Mouse (Mus musculus) hindbrain, embryonic 13.5 days (tissue): ENCODE data around the gene Atf5. TPM values are rescaled to one million over a fixed set of nuclear protein-coding genes. Genes with fewer than 3 reads are reported as not detected.
A peak's percentile ranks its signal among the peaks of the same experiment; 100 is the strongest.

Experiments
- ATAC-seq: fragments of 200-750 bp; cut with Nextera tagmentation; 2 replicates; pipeline ENCODE4 v1.8.0; 2017; ENCODE audit warnings: moderate TSS enrichment; ENCODE audit not compliant: low FRiP score
- H3K27ac ChIP-seq: fragments of 300-500 bp; sonication (generic); 2 replicates; pipeline ENCODE4 v1.5.1; 2015; ENCODE audit warnings: inconsistent platforms, mild to moderate bottlenecking, moderate library complexity
- H3K27me3 ChIP-seq: fragments of 300-500 bp; sonication (generic); 2 replicates; pipeline ENCODE4 v1.6.1; 2015; ENCODE audit warnings: mild to moderate bottlenecking, inconsistent platforms
- H3K36me3 ChIP-seq: fragments of 300-500 bp; sonication (generic); 2 replicates; pipeline ENCODE4 v1.6.1; 2015; ENCODE audit warnings: mild to moderate bottlenecking, inconsistent platforms
- H3K4me1 ChIP-seq: fragments of 300-500 bp; sonication (generic); replicated peaks from 2 replicates; pipeline ENCODE4 v1.6.1; 2015; ENCODE audit warnings: inconsistent platforms
- H3K4me2 ChIP-seq: fragments of 300-500 bp; sonication (generic); 2 replicates; pipeline ENCODE4 v1.6.1; 2015; ENCODE audit warnings: inconsistent platforms, mild to moderate bottlenecking, moderate library complexity
- H3K4me3 ChIP-seq: fragments of 300-500 bp; sonication (generic); 2 replicates; pipeline ENCODE4 v1.5.1; 2015; ENCODE audit warnings: mild to moderate bottlenecking, inconsistent platforms
- H3K9ac ChIP-seq: fragments of 300-500 bp; sonication (generic); 2 replicates; pipeline ENCODE4 v1.6.1; 2015; ENCODE audit warnings: mild to moderate bottlenecking, inconsistent platforms
- H3K9me3 ChIP-seq: fragments of 300-500 bp; sonication (generic); 2 replicates; pipeline ENCODE4 v1.6.1; 2016; ENCODE audit warnings: inconsistent platforms
- WGBS: fragments of 180-500 bp; shearing (Covaris S2); methylation state at CpG from one replicate; pipeline ENCODE4 v1.1.7; 2015; 5-methylcytosine and 5-hydroxymethylcytosine counted together
- polyA plus RNA-seq: library from polyadenylated mRNA; unstranded; fragments of >200 nt; fragmentation: Nextera tagmentation; extraction: Ambion mirVana; gene quantifications from 2 replicates; pipeline ENCODE4 v1.2.1, GENCODE M21; 2015

Atf5 gene
- polyA plus RNA-seq, 1 experiment from 2014 or later: 3.5 TPM

DNA sequence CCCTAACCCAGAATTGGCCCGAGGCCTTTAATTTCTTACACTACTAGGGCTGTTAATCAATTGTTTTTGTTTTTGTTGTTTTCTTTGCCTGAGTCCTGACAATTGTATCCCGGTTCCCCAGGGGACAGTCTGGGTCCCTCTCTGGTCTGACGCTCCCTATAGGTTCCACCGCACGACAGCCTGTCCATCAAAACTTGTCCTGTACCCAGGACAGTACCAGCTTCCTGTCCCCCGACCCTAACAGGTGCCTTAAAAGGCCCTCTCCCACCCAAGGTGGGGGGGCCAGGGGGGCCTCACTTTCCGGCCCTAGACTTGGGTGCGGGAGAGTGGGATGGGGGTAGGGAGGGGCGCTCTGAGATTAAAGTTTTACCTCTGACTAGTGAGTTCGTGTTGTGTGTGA, 38.6 kb upstream of the Atf5 start:
- WGBS: 37% methylated on average over 10 of the region's 10 CpGs

DNA sequence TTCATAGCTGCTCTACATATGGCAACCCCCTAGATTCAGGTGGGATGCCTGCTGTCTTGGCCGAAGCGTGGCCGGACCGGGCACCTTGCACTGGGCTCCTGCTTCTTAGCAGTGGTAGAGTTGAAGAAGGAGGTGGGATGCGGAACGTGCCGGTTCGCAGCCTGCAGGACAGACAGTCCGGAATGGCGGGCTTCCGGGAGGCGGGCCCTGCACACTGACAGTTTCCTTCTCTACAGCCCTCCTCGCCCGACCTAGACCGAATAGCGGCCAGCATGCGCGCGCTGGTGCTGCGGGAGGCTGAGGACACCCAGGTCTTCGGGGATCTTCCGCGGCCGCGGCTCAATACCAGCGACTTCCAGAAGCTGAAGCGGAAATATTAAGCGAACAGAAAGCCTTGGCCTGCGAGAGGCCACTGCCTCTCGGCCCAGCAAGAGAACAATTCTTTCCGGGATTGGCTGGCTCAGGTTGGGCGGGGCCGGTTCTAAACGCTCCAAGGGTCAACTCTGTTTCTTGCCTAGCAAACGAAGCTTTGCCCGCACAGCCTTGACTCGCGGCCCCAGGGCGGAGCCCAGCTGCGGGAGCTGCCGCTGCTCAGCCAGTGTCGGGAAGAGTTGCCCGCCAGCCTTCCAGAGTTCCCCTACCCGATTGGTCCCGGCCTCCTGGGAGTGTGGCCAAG, 38.0 kb upstream of the Atf5 start:
- H3K4me3 ChIP-seq: peak overlapping the region; percentile 45
- peaks cover 21% of the 10 kb centered on the region for H3K36me3 ChIP-seq
- H3K4me2 ChIP-seq: peak overlapping the region; percentile 72
- no peaks in the 10 kb centered on the region for H3K9me3 ChIP-seq
- no peaks in the 10 kb centered on the region for H3K27me3 ChIP-seq
- peaks cover 75% of the 10 kb centered on the region for H3K4me1 ChIP-seq
- peak overlapping the region; percentile 78 for H3K9ac ChIP-seq
- no peak for ATAC-seq
- WGBS: under 1% methylated on average over 45 of the region's 45 CpGs
- H3K27ac ChIP-seq: peak overlapping the region; percentile 95

More for the DNA sequence above, 38.6 kb upstream of the Atf5 start:
- peak overlapping the region; percentile 78 for H3K9ac ChIP-seq
- no peaks in the 10 kb centered on the region for H3K27me3 ChIP-seq
- H3K27ac ChIP-seq: peak overlapping the region; percentile 95
- H3K4me3 ChIP-seq: peak overlapping the region; percentile 45
- peaks cover 79% of the 10 kb centered on the region for H3K4me1 ChIP-seq
- H3K4me2 ChIP-seq: peak overlapping the region; percentile 72
- peaks cover 22% of the 10 kb centered on the region for H3K36me3 ChIP-seq
- no peak for ATAC-seq
- no peaks in the 10 kb centered on the region for H3K9me3 ChIP-seq

DNA sequence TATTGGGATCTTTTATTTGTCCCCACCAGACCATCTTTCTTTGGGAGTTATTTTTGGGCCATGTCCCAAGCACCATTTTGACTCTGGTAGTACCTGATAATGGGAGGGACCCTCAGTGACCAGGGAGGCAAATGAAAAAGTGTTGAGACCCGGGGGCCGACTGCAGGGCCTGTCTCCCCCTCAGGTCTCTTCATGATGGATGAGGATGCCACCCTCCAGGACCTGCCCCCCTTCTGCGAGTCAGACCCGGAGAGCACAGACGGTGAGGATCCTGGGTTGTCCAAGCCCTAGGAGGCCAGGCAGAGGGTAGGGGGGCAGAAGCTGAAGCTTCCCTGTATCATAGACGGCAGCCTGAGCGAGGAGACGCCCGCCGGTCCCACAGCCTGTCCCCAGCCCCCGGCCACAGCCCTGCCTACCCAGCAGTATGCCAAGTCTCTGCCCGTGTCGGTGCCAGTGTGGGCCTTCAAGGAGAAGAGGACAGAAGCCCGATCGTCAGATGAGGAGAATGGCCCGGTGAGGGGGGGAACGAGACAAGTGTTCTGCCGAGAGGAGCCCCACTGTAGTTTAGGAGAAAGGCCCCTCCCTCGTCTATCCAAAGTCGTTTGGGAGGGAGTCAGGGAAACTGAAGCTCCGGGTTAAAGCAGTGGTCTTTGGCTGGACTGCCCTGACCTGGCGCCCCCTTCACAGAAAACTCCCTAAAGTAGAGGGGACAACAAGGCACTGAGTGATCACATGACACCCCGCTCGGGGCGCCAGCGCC, 37.3 kb upstream of the Atf5 start:
- H3K4me3 ChIP-seq: peak overlapping the region; percentile 45
- H3K27ac ChIP-seq: peak overlapping the region; percentile 95
- H3K4me2 ChIP-seq: peak overlapping the region; percentile 72

DNA sequence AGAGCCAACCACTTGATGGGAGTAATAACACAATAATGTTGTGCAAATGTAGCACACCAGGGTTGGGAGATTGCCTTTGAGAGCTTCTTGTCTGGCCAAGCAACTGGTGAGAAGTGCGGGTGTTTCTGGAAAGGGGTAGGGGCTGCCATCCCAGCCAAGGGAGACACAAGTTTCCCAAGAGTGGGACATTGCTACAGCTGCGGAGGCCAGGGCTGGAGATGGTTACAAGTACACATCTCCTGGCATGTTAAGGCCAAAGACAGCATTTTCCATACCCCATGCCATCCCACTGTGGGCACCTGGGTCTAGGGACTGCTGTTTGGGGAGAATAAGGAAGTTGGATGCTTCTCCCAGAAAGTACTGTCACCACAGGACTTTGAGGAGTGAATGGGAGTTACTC, 36.6 kb upstream of the Atf5 start:
- no peak for ATAC-seq
- Histone ChIP-seq H3K36me3 (peaks cover 17% of the 10 kb centered on the region), H3K9ac (peak overlapping the region; percentile 39; the same call in 1 of the 2 replicates), H3K27ac (no peak overlapping the region), H3K4me1 (peaks cover 64% of the 10 kb centered on the region), H3K4me2 (no peak overlapping the region; the same call in 1 of the 2 replicates), H3K27me3 (no peaks in the 10 kb centered on the region), H3K9me3 (no peaks in the 10 kb centered on the region), H3K4me3 (no peak overlapping the region)
- WGBS: 94% methylated on average over 2 of the region's 2 CpGs

More for the DNA sequence above, 37.3 kb upstream of the Atf5 start:
- Histone ChIP-seq H3K36me3 (peaks cover 17% of the 10 kb centered on the region), H3K4me1 (peaks cover 70% of the 10 kb centered on the region), H3K9ac (peak overlapping the region; percentile 78), H3K9me3 (no peaks in the 10 kb centered on the region), H3K27me3 (no peaks in the 10 kb centered on the region)
- WGBS: 22% methylated on average over 26 of the region's 26 CpGs
- ATAC-seq: no peak

DNA sequence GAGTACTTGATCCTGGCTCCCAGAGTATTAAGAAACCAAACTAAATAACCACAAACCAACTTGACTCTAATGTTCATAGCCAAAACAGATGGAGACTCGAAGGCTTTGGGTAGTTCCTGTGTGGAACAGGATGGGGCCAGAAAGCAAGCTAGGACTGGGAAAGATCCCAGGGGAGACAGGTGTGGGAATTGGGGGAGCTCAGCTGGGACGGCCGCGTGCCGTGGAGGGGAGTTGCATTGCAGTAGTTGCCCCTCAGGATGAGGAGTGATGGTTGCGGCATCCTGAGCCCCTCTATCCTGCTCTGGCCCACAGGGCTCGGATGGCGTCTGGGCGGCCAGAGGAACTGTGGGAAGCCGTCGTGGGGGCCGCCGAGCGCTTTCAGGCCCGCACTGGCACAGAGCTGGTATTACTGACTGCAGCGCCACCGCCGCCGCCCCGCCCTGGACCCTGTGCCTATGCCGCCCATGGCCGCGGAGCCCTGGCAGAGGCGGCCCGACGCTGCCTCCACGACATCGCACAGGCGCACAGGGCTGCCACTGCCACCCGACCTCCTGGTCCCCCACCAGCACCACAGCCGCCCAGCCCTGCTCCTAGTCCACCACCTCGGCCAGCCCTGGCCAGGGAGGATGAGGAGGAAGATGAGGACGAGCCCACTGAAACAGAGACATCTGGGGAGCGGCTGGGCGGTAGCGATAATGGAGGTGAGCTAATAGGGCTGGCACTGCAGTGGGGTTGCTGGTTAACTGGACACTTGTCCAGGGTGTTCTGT, 36.0 kb upstream of the Atf5 start:
- 0 out of 2 replicates have a peak overlapping the region, but pooled peaks have one; percentile 4 for H3K4me2 ChIP-seq
- peaks cover 64% of the 10 kb centered on the region for H3K4me1 ChIP-seq
- no peak overlapping the region for H3K27ac ChIP-seq
- peaks cover 17% of the 10 kb centered on the region for H3K36me3 ChIP-seq
- H3K4me3 ChIP-seq: no peak overlapping the region
- H3K9me3 ChIP-seq: no peaks in the 10 kb centered on the region
- H3K27me3 ChIP-seq: no peaks in the 10 kb centered on the region
- peak overlapping the region; percentile 39; the same call in 1 of the 2 replicates for H3K9ac ChIP-seq
- ATAC-seq: no peak
- 90% methylated on average over 36 of the region's 36 CpGs for WGBS

DNA sequence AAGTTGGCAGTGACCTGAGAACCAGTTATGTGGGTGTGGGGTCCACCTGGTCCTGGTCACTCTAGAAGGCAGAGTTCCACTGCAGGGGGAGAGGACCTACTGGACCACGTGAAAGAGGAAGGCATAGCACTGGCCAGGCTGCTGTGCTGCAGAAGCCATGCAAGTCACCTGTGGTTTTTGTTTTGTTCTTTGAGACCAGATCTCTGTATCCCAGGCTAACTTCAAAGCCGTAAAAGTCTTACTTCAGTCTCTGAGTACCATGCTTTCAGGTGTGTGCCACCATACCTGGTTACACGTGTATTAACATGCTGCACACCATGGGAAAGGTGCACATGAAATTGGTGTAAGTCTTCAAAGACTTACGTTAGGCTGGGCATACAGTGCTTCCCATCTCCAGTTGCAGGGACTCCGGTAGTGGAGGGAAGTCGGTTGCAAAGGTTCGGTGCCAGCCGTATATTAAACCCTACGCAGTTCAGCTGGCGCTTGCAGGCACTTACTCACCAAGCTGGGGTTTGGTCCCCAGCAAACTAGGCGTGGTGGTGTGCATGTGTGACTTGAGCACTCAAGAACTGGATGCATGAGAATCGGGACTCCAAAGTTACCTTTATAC, 35.3 kb upstream of the Atf5 start:
- Histone ChIP-seq H3K36me3 (peaks cover 20% of the 10 kb centered on the region), H3K27ac (no peak overlapping the region), H3K9ac (no peak overlapping the region), H3K27me3 (no peaks in the 10 kb centered on the region), H3K4me1 (peaks cover 69% of the 10 kb centered on the region), H3K4me3 (peak overlapping the region; percentile 78; the same call in 1 of the 2 replicates), H3K4me2 (peak overlapping the region; percentile 86; the same call in 1 of the 2 replicates), H3K9me3 (no peaks in the 10 kb centered on the region)
- 94% methylated on average over 12 of the region's 12 CpGs for WGBS
- ATAC-seq: no peak

DNA sequence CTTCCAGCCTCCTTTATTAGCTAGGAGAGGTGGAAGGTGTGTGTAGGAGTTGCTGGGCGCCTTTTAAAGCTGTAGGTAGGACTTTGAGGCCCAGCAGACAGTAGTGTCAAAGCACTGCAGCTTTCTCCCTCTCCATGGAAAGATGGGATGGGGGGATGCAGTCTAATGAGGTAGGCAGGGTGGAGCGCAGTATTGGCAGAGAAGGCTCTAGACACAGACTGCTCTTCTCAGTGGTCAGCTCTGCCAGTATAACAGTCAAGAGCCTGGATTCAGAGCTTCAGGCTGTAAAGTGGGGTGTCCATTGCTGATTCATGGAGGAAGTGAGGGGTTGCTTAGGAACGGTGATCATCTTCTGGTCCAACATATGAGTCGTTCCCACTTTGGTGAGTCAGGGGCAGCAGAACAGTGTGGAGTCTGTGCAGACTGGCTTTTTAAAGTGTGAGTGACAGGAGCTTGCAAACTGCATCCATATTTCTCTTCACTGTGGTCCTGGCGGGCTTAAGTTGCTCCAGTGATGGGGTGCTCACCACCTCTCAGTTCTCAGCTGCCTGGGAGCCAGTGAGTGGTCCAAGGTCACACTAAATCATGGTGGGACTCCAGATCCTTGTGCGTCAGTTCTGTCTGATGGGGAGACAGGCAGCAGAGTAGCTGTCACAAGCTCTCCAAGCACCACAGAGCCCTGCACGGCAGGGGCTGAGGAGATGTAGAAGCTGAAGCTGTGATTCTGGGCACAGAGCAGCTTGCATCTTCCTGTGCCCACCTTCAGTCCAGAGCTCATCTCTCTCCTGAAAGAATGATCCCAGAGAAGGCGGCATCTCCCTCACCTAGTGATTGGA, 34.5 kb upstream of the Atf5 start:
- Histone ChIP-seq H3K4me2 (peak overlapping the region; percentile 86), H3K36me3 (peaks cover 27% of the 10 kb centered on the region), H3K9ac (peak overlapping the region; percentile 87), H3K4me3 (peak overlapping the region; percentile 78), H3K27ac (peak overlapping the region; percentile 98), H3K4me1 (peaks cover 66% of the 10 kb centered on the region), H3K9me3 (no peaks in the 10 kb centered on the region), H3K27me3 (no peaks in the 10 kb centered on the region)
- ATAC-seq: no peak
- WGBS: 84% methylated on average over 8 of the region's 8 CpGs

DNA sequence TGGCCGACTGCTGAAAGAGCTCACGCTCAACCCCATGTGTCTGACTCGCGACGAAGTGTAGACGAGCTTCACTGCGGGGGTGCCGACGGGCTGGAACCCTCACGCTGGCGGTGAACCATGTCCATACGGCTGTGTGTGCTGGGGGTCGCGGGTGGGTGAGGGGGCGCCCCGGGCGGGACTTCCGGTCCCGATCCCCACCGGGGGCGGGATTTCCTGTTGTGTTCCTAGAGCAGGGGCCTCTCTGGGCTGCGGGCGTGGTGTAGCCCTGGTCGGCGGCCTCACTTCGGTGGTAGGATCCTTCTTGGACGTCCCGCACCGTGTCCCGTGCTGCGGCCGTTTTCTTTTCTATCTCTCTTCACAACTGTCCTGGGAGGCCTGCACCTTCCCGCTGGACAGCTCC, 33.7 kb upstream of the Atf5 start:
- Histone ChIP-seq H3K27me3 (no peaks in the 10 kb centered on the region), H3K4me2 (peak overlapping the region; percentile 86), H3K4me1 (peaks cover 63% of the 10 kb centered on the region), H3K9ac (peak overlapping the region; percentile 87), H3K36me3 (peaks cover 36% of the 10 kb centered on the region), H3K9me3 (no peaks in the 10 kb centered on the region), H3K27ac (peak overlapping the region; percentile 98), H3K4me3 (peak overlapping the region; percentile 78)
- ATAC-seq: peak; percentile 32
- WGBS: under 1% methylated on average over 31 of the region's 33 CpGs

DNA sequence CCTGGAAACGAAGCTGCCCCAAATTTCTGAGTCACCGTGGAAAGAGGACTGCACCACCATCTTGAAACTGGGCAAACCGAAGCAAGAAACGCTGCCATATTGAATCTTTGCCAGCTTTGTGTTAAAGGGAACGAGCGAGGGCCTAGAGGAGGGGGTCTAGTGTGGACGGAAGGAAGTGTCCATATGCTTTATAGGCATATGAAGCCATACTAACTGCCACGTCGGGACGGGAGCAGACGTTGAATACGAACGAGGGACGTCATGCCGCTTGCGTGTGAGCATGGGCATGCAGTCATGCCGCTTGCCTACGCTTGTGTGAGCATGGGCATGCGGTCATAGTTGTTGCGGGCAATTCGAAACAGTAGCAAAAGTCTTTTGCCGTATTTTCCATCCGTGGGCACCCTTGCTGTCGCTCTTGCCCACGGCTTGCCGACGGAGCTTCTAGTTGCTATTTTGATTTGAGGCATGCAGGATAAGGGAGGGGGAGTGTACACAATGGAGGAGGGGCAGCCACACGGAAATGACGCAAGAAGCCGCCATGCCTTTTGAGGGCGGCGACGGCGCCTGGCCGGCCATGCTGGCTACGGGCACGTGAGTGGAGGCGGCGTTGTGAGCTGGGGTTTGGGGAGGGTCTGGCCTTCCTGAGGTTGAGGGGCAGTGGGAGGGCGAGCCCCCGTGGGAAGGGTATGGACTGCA, 33.1 kb upstream of the Atf5 start:
- ATAC-seq: peak; percentile 77
- Histone ChIP-seq H3K27me3 (no peaks in the 10 kb centered on the region), H3K9me3 (no peaks in the 10 kb centered on the region), H3K4me3 (peak overlapping the region; percentile 78), H3K4me1 (peaks cover 57% of the 10 kb centered on the region), H3K36me3 (peaks cover 42% of the 10 kb centered on the region), H3K9ac (peak overlapping the region; percentile 87), H3K4me2 (peak overlapping the region; percentile 86), H3K27ac (peak overlapping the region; percentile 98)
- under 1% methylated on average over 41 of the region's 41 CpGs for WGBS

DNA sequence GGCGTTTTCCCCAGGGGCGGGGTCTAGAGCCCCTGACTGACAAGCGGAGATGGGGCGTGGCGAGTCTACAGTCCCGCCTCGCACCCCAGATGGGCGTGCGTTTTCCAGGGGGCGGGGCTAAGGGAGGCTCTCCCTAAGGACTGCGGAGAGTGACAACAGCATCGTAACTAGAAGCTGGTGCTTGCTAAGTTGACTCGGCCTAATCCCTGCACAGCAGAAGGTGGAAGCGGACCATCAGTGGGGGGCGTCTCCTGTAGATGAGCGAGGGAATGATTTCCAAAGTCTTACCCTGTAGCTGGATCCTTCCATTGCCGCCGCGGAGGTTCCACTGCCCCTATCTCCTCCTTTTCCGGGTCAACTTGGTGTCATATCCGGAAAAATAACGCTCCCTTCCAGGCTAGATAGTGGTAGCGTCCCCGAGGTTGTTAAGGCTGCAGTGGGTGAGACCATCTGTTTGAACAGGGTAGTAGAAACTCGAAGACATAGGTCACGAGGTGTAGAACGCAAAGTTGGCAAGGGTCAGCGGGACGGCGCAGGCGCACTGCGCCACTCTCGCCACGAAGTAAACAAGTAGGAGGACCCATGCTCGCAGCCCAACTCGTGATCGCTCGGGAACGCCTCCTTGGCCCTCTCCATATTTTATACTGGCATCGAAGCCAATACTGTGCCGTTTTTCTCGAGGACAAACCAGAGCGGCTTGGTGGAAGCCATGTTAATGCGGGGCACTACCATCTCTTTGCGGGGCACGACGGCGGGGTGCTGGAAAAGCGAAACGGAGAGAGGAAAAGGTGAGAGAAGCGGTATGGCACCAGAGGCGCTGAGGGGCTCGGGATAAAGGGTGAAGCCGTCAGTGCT, 32.3 kb upstream of the Atf5 start, which contains the start of the genes Akt1s1 and Tbc1d17:
Akt1s1 (plus strand) TSS at position 431 of the 855 bp plus-strand sequence.
Tbc1d17 (minus strand) TSS at position 519 of the 855 bp plus-strand sequence.
- H3K27me3 ChIP-seq: no peaks in the 10 kb centered on the region
- peak within 1 kb of the TSS; percentile 87 for H3K9ac ChIP-seq
- ATAC-seq: peak; percentile 87
- WGBS: under 1% methylated on average over 54 of the region's 54 CpGs
- peaks cover 49% of the 10 kb centered on the region for H3K36me3 ChIP-seq
- H3K4me3 ChIP-seq: peak within 1 kb of the TSS; percentile 78
- H3K4me2 ChIP-seq: peak within 1 kb of the TSS; percentile 86
- peaks cover 50% of the 10 kb centered on the region for H3K4me1 ChIP-seq
- H3K27ac ChIP-seq: peak within 1 kb of the TSS; percentile 98
- H3K9me3 ChIP-seq: no peaks in the 10 kb centered on the region
